Mouse (Mus musculus) spleen, embryonic (tissue): ENCODE data around the gene Padi1.

Experiments used
- CTCF ChIA-PET: fragments of 350-600 bp; sonication (Branson Sonifier 250); formaldehyde crosslinking; loops from one replicate; lab custom pipeline; 2022; lab: Charles Lee

The Padi1 gene

DNA sequence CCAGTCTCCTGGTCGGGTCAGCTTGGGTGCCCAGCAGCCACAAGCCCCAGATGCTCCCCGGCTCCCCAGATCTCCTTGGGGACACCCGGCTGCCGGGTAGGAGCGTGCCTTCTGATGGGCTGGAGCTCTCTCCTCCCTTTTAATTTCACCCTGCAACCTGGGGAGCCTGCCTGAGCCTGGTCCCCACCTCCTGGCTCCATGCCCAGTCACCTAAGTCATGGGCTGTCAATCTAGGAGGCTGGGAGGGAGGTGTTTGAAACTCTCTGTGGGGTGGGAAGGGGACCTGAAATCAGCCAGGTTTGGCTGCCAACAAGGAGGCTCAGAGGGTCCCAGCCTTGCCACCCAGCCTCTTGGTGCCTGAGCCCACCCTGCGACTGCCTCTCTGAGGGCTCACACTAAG lies at the start of gene Padi1:
Gene Padi1 (minus strand): TSS at position 113 of the 400 bp plus-strand sequence.
- CTCF ChIA-PET = no interaction called here

DNA sequence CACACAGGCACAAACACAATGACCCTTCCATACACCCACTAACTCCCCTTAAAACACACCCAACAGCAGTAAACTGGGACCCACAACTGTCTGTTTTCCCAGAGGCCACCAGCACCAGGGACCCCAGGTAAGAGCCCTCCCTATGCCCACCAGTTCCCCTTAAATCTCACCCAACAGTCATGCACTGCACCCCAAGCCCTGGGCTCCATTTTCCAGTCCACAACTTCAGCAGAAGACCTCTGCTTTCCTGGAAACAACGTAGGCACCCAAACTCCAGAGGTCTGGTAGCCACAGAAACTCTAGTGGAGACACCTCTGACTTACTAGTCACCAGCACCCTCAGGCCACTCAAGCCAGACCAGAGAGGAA lies 46.6 kb upstream of the Padi1 start:
- CTCF ChIA-PET = interaction anchor here (0.7 kb wide), 1 partner anchor 9 kb away, joined by 3 read pairs; no protein-coding TSS in a partner anchor

DNA sequence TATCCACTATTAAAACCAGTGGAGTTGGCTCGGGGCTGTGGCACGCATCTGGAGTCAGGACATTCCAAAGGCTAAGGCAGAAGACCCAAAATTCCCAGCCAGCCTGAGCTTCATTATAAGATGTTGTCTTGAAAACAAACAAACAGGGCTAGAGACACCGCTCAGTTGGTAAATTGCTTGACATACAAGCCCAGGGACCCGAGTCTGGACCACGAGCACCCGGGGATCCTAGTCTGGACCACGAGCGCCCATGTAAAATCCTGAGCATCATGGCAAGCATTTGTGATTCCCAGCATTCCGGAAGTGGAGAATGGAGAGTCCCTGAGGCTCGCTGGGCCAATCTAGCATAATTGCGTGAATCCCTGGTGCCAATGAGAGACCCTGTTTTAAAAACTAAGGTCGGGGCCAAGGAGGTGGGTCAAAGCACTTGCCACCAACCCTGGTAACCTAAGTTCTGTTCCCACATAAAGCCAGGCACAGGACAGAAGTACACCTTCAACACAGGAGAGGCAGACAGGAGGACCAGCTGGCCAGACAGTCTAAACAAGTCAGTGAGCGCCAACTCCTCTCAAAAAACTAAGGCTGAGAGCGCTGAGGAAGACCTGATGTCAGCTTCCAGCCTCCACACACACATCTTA lies 46.1 kb upstream of the Padi1 start:
- CTCF ChIA-PET = interaction anchor here (0.7 kb wide), 1 partner anchor 10 kb away, joined by 3 read pairs; no protein-coding TSS in a partner anchor

DNA sequence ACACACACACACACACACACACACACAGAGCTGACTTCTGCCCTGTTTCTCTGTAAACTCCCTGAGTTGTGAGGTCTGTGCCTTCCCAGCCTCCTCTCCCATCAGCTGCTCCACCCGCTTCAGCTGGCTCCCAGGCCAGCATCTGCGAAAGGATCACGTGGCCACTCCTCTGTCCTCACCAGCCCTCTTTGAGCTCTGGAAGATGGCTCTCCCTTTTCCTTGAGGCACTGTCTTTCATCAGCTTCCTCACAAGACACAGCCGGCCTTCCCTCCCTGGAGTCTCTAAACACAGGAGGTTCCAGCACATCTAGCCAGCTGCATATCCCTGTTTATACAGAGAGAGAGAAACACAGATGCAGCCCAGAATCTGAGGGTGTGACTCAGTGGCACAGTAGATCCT lies 38.3 kb upstream of the Padi1 start:
- CTCF ChIA-PET = no interaction called here

DNA sequence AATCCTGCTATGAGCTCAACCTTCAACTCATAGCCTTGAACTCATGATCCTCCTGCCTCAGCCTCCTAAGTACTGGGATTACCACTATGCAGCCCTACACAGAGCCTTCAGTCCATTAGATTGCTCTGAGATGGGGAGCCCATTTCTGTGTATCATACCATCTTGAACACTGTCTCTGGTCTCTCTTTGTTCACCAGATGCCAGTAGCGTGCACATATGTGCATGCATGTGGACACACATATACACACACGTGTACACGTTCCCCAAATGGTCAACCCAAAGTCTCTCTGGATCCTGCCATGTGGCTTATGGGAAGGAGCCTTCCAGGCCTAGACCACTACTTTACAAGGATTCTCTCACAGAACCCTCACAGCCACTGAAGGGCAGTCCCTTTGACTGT lies 37.4 kb upstream of the Padi1 start:
- CTCF ChIA-PET = no interaction called here

DNA sequence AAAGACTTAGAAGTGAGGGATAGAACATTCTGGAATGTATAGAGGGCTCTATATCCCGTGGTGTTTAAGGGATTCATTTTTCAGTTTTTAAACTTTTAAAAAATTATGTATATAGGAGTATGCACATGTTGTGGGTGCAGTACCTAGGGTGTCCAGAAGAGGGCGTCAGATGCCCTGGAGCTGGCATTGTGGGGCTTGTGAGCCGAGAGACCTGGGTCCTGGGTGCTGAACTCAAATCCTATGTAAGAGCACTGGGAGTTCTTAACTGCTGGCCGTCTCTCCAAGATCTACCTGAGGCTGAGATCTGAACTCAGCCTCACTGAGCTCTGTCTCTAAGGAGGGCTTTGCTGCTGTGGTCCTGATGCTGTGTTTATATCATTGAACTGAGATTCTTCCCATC lies 36.8 kb upstream of the Padi1 start:
- CTCF ChIA-PET = no interaction called here

DNA sequence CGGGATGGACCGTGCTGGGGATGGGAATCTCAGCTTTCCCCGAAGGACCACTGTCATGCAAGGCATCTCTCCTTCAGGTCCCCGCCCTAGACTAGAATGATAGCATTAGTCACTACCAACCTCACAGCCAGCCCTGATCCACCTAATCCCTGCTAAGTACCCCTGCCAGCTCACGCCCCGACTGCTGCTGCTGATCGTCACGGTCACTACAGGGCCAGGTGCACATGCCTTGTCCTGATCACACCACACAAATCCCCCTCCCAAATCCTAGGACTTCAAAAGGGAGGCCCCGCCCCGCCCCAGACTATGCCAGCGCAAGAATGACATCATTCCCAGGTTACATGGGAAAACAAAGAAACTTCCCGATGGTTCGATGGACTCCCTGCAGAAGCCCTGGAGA lies 36.2 kb upstream of the Padi1 start:
- CTCF ChIA-PET = no interaction called here

DNA sequence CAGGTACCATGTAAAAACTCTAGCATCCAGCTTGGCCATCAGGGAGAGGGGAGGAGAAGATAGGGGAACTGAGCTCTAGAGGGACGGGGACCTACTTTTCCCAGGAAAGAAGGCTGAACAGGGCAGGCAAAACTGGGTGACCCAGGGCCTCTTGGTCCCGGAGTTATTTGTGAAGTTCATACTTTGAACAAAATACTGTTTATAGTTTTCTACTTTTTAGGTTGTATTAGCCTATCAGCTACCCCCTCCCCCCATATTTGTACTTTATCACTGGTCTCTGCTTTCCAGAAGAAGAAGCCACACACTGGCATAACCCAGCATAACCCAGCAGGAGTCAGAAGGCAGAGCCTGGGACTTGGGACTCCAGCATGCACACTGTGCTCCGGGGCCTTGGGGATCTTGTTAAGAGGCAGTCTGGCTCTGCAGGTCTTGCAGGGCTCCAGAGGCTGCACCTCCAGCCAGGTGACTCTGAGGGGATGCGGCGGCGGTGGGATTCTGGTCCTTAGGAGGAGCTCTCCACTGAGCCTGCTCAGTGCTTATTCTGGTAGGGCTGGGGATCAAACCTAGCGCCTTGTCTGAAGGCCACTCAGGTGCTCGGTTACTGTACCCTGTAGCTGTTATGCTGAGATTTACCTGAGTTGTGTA lies 35.6 kb upstream of the Padi1 start:
- CTCF ChIA-PET = no interaction called here

DNA sequence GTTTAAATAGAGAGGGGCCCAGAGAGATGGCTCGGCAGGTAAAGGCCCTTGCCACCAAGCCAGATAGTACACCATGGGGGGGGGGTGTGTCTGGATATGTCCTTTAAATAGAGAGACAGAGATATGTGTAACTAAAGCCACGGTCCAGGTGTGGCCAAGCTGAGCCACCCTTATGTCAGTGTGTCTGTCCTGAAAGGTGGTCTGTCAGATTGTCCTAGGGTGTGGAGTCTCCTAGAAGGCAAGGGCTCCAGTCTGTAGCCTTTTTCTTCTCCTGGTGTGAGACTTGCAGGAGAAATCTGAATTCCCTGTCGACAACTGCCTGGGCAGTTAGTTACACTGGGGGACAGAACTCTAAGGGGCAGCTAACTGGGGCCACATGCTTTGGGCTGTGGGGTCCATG lies 34.6 kb upstream of the Padi1 start:
- CTCF ChIA-PET = no interaction called here

DNA sequence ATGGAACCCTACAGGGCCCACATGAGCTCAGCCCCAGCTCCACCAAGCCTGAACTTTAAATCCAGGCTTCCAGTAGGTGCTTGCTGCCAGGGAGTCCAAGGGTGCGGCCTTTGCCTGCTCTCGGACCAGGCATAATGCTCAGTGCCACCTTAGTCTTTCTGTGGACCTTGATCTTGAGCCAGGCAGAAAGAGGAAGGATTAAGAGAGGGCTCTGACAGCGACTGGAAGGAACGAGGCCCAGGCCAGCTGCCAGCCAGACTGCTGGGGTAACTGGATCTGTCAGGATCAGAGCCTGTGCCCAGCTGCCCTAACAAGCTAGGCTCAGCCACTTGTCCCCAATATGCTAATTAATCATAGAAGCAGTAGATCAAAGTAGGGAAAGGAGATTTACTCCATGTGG lies 34.2 kb upstream of the Padi1 start:
- CTCF ChIA-PET = no interaction called here

DNA sequence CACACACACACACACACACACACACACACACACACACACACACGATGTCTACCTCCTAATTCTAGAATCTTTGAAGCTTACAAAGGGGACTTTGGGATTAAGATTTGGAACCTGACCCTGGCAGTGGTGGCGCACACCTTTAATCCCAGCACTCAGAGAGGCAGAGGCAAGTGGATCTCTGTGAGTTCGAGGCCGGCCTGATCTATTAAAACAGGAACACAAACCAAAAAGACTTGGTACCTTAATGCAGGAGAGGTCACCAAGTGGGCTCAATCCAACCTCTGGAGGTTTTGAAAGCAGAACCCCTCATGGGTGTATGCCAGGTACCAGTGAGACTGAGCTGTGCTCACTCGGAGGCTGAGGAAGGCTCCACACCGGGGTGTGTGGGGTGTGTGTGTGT lies 33.5 kb upstream of the Padi1 start:
- CTCF ChIA-PET = no interaction called here

DNA sequence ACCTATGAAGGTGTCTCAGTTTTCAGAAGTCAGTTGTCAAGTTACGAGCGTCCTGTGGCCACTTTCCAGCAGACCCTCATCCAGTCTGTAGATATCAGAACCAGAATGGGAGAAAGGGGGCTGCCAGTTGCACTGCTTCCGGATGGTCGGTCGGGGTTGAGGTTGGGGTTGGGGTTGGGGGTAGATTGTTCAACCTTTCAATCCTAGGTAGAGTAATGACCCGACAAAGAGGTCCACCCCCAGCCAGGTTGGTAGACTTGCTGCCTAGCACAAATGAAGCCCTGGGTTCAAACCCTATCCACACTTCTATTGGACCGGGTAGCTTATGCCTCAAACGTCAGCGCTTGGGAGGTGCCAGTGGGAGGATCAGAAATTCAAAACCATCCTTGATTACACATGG lies 33.1 kb upstream of the Padi1 start:
- CTCF ChIA-PET = no interaction called here

DNA sequence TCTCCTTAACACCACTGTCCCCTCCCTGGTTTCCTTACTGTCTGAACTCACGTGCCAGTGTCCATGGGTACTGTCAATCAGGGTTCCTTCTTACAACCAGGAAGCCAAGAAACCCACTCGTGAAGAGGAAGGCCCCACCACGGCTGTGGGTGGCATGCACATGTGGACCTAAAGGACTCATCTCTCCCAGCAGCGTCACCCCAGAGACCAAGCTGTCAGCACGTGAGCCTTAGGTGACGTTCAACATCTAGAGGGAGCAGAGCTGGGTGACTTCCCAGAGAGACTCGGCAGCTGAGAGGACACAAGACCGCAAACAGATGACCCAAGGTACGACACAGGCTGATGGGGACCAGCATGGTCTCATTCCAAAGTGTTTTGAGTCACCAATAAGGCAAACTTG lies 31.9 kb upstream of the Padi1 start:
- CTCF ChIA-PET = no interaction called here

DNA sequence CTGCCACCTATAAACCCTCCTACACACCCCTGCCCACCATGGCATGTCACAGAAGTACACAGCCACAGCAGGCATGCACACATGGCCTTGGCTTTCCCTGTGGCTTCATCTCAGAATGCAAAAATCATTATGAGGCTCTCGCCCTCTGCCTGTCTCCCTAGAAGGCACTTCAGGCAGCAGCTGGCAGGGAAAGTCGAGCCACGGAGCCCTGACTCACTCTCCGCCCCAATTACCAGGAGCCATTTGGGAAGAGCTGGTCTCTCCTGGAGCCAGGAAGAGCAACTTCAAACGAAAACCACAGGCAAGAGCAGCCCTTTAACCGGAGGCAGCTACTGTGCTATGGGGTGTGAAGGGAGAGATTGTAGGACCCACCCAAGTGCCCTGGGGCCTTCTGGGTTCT lies 31.1 kb upstream of the Padi1 start:
- CTCF ChIA-PET = no interaction called here

DNA sequence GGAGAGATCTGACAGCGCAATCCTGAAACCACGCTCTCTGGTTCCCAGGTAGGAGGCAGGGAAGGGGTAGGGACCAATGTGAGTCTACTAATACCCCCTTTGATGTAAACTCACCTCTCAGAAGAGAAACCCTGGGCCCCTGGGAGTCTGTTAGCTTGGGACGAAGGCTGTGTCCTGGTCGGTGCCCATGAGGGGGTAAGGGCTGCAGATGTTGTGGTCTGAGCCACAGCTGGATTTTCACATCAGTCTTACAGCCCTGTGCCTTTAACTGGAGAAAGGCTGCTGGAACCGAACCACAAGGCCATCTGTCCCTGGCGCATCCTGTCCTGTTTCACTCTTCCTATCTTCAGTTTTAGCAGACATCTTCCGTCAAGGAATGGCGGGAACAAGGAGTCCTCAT lies 30.6 kb upstream of the Padi1 start:
- CTCF ChIA-PET = no interaction called here

DNA sequence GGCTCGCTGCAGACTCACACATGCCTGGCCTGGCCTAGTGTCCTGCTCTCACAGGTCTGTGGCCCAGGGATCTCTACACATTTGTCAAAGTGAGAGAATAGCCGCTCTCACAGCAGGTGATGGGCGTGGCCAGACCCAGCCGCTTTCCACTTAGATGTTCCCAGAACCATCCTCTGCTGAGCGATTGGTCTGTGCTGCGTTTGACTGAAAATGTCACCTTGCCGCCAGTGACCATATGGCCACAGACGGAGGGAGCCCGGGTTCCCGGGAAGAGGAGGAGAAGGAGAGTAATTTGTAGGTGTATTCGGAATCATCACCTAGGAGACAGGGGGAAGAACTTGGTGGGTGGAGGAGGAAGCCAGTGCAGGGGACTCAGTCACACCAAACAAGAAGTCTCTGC lies 27.4 kb upstream of the Padi1 start:
- CTCF ChIA-PET = no interaction called here

DNA sequence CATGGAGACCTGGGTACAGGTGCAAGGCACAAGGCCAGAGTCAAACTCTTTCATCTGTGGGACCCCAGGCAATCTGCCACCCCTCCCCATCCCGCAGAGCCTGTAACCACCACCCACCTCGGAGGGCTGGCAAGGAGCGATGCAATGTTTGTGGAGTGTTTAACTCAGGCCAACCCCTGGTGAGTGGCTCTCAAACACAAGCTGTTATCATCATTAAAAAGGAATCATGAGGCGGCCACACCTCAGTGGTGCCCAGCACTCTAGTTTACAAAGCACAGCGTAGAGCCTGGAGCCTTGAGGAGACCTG lies 27.1 kb upstream of the Padi1 start:
- CTCF ChIA-PET = no interaction called here

DNA sequence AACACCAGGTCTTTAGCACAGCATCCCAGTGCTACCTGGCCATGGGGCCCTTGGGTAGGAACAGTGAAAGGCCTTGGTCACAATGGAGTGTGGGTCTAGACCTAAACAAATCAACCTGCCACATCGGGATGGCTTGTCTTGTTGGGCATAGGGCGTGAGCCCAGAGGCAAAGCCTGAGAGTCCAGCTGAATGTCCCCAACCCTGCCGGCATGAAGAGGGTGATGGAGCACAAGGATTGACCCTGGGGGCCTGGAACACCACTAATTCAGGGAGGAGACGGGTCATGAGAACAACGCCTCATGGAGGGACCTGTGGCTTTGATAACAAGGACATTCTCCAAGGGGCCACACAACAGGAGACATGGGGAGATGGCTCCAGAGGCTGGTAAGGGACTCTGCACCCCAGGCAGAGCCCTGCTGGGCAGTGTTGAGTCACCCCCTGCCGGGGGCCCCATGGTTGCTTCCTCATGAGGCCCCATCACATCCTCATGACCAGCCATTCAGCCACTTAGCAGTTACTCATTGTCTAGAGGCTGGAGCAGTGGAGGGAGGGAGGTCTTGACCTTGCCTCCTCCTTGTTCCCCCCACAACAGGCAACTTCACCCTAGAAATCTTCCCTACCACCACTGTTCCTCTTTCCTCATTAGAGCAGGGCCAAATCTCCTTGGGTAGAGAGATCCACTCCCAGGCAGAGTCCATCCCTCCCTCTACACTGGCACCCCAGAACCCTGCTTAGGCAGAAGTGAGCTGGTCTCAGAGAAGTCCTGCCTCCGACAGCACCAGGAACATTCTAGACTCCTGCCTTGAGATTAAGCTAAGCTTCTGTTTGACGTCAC lies 26.5 kb upstream of the Padi1 start:
- CTCF ChIA-PET = no interaction called here

DNA sequence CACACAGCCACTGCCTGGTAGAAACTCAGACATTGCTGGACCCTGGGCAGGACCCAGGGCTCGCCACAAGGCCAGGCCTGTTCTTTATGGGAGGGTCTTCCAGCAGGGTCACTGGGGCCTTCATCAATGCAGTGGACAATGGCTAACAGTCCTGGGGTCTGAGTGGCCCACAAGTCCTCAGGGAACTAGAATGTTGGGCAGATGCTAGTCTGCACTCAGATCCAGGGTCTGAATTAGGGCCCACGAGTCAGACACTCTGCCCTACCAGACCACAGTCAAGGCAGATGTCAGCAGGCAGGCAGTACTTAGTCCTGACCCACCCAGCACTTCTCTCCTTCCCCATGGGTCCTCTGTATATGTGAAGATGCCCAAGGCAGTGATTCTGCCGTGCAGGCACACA lies 25.8 kb upstream of the Padi1 start:
- CTCF ChIA-PET = no interaction called here

DNA sequence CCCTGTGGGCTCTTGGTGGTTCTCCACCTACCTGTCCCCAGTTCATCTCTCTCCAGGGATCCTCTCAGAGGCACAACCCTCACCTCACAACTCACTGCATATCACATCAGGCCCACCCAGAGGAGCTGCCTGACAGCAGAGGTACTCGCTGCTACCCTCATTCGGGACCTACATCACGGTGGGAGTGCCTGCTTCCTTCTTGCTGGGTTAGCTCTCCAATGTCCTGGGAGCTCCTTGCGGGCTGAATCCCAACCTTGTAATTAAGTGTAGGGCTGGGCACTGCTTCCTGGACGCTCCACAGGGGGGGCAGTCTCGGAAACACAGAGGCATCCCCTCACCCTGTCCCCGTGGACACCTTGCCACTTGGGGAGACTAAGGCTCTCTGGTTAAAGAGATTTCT lies 25.3 kb upstream of the Padi1 start:
- CTCF ChIA-PET = no interaction called here

DNA sequence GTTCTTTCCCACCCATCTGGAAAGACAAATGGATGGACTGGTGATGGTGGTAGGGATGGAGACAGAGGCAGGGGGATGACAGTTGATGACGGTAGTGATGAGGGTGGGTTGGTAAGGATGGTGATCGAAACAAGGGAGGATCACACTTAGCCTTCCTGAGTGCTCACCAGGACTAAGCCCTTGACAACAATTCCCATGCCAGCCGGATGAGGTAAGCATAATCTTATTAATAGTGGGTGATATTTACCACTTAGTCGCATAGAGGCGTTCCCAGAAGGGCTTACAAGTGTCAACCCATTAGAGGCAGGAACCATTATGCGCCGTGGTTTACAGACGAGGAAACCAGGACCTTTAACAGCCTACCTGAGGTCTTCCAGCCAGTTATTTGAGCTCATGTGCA lies 24.4 kb upstream of the Padi1 start:
- CTCF ChIA-PET = no interaction called here

DNA sequence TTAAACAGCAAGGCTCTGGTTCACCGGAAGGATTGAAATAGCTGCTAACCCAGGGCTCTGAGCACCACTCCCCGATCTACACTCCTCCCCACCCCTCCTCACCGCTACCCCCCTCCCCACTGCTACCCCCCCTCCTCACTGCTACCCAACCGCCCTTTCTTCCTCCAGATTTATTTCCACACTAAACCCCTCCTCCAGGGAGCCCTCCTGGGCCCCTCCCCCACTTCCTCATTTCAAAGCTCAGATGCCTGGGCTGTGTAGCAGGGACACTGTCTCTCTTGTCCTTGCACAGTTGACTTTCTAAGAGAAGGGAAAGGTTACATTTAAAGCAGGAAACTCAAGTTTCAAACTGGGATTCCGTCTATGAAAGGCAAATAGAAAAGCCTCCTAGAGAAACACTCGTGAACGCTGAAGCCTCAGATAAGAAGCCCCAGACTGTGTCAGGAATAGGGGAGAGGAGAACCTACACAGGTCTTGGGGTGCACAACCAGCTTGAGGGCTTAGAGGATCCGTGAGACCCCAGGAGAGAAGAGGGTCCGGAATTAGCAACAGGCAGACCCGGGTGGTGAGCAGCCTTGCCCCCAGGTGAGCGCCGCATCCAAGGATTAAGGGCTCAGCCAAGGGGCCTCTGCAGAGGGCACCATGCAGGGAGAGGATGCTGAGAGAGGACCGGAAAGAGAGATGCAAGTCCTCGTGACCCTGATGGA lies 23.1 kb upstream of the Padi1 start:
- CTCF ChIA-PET = interaction anchor here (0.6 kb wide), 1 partner anchor 53 kb away, joined by 4 read pairs; no protein-coding TSS in a partner anchor
